Mouse (Mus musculus) heart, embryonic 15.5 days (tissue): Measurements from ENCODE around the gene Adam19. TPM values are rescaled to one million over a fixed set of nuclear protein-coding genes. Genes with fewer than 3 reads are reported as not detected.

Experiments used
- ATAC-seq: fragments of 200-750 bp; cut with Nextera tagmentation; replicated peaks from 2 replicates; pipeline ENCODE4 v1.8.0; 2017; ENCODE audit warnings: low read depth, moderate TSS enrichment; ENCODE audit not compliant: insufficient number of reproducible peaks, insufficient read depth, low FRiP score
- H3K27ac ChIP-seq: fragments of 300-500 bp; sonication (generic); 2 replicates; pipeline ENCODE4 v1.5.1; 2015; ENCODE audit warnings: mild to moderate bottlenecking, inconsistent platforms
- H3K27me3 ChIP-seq: fragments of 300-500 bp; sonication (generic); 2 replicates; pipeline ENCODE4 v1.6.1; 2015; ENCODE audit warnings: inconsistent platforms
- H3K36me3 ChIP-seq: fragments of 300-500 bp; sonication (generic); 2 replicates; pipeline ENCODE4 v1.6.1; 2015; ENCODE audit warnings: mild to moderate bottlenecking, inconsistent platforms
- H3K4me1 ChIP-seq: fragments of 300-500 bp; sonication (generic); replicated peaks from 2 replicates; pipeline ENCODE4 v1.6.1; 2015; ENCODE audit warnings: inconsistent platforms
- H3K4me2 ChIP-seq: fragments of 300-500 bp; sonication (generic); 2 replicates; pipeline ENCODE4 v1.6.1; 2015; ENCODE audit warnings: inconsistent platforms, mild to moderate bottlenecking, moderate library complexity
- H3K4me3 ChIP-seq: fragments of 300-500 bp; sonication (generic); 2 replicates; pipeline ENCODE4 v1.5.1; 2015; ENCODE audit warnings: mild to moderate bottlenecking, inconsistent platforms
- H3K9ac ChIP-seq: fragments of 300-500 bp; sonication (generic); 2 replicates; pipeline ENCODE4 v1.6.1; 2015; ENCODE audit warnings: mild to moderate bottlenecking, inconsistent platforms
- H3K9me3 ChIP-seq: fragments of 300-500 bp; sonication (generic); replicated peaks from 2 replicates; pipeline ENCODE4 v1.6.1; 2016; ENCODE audit warnings: inconsistent platforms
- WGBS: fragments of 180-500 bp; shearing (Covaris S2); methylation state at CpG from one replicate; pipeline ENCODE4 v1.1.7; 2015; ENCODE audit warnings: mixed read lengths; 5-methylcytosine and 5-hydroxymethylcytosine counted together
- polyA plus RNA-seq: library from polyadenylated mRNA; unstranded; fragments of >200 nt; fragmentation: Nextera tagmentation; extraction: Ambion mirVana; gene quantifications from 2 replicates; pipeline ENCODE4 v1.2.1, GENCODE M21; 2015

Gene Adam19
- polyA plus RNA-seq, 1 experiment from 2014 or later: 19.6 TPM

DNA sequence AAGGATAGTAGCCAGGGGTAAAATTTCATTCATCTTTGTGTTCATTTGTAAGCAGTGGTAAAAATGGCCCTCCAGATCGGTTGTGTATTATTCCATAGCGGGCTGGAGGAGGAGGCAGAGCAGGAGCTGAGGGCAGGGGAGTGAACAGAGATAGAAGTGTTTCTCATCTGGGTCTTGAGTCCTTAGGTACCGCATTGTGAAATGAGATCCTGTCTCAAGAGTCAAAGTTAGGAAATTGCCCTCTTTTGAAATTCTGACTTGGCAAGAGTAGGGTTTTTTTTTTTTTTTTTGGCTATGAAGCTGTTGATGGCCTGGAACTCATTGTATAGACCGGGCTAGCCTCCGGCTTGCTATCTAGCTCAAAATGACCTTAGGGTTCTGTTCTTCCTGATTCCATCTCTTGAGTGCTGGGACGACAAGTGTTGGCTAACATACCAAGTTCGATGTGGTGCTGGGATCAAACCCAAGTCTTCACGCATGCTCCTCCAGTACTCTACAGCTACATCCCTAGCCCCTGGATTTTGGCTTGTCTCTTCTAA lies 67.6 kb downstream of the Adam19 start:
- H3K4me1 ChIP-seq: peaks cover 10% of the 10 kb centered on the region
- H3K9ac ChIP-seq: no peak overlapping the region
- H3K27ac ChIP-seq: 0 out of 2 replicates have a peak overlapping the region, but pooled peaks have one; percentile 20
- no peaks in the 10 kb centered on the region for H3K9me3 ChIP-seq
- H3K4me2 ChIP-seq: no peak overlapping the region
- no peak for ATAC-seq
- WGBS: 85% methylated on average over 8 of the region's 8 CpGs
- H3K27me3 ChIP-seq: no peaks in the 10 kb centered on the region
- H3K4me3 ChIP-seq: no peak overlapping the region
- peaks cover 68% of the 10 kb centered on the region for H3K36me3 ChIP-seq

DNA sequence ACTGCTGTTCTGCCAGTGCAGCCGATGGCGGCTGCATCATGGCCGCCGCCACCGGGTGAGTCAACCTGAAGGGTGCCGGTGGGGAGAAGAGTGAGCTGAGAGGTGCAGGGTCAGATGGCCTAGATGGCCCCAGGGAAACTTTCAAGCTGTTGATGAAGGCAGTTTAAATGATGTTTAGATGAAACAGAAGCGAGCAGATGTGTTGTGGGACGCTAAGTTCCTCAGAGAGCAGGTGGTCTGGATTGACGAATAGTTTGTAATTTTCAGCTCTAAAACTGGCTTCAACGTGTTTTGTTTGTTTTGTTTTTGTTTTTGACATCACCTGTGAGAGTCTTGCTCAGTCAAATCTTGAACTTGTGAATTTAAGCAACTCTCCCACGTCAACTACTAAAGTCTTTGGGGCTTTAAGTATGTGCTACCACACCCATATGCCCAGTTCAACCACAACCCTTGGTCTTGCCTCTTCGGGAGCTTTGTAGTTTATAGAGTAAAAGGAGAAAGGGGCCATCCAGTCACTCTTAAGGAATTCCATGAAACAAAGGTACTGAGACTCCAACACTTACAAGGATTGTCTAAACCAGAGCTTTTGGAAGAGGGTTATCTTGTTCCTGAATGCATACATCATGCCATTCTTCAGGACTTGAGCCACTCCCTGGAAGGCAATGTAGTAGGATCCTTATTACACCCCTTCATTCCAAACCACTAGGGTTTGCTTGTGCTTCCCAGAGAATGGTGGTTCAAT lies 69.5 kb downstream of the Adam19 start:
- Histone ChIP-seq H3K4me2 (no peak overlapping the region), H3K9ac (no peak overlapping the region), H3K27ac (no peak overlapping the region), H3K27me3 (no peaks in the 10 kb centered on the region), H3K36me3 (peaks cover 63% of the 10 kb centered on the region), H3K4me1 (peaks cover 14% of the 10 kb centered on the region), H3K4me3 (no peak overlapping the region), H3K9me3 (no peaks in the 10 kb centered on the region)
- 89% methylated on average over 12 of the region's 12 CpGs for WGBS
- no peak for ATAC-seq

DNA sequence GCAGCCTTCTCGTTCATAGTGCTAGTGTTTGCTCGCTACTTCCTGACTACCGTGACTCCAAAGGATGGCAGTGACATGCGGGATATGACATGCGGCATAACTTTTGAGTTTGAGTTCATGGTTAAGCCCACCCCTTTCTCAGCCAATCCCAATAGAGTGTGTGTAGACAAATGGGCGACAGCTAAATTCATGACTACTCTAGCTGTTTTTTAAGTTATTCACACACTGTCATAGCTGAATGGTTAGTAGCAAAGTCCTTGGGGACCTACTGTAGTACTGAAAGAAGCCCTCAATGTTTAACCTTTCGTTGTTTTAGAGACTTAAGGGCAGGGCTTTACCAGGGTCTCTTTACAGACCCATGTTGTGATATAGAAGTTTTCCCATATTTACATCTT lies 70.0 kb downstream of the Adam19 start:
- WGBS: 88% methylated on average over 7 of the region's 7 CpGs
- Histone ChIP-seq H3K4me3 (no peak overlapping the region), H3K27ac (no peak overlapping the region), H3K9ac (no peak overlapping the region), H3K9me3 (no peaks in the 10 kb centered on the region), H3K36me3 (peaks cover 69% of the 10 kb centered on the region), H3K27me3 (no peaks in the 10 kb centered on the region), H3K4me2 (no peak overlapping the region), H3K4me1 (peaks cover 16% of the 10 kb centered on the region)
- ATAC-seq: no peak

DNA sequence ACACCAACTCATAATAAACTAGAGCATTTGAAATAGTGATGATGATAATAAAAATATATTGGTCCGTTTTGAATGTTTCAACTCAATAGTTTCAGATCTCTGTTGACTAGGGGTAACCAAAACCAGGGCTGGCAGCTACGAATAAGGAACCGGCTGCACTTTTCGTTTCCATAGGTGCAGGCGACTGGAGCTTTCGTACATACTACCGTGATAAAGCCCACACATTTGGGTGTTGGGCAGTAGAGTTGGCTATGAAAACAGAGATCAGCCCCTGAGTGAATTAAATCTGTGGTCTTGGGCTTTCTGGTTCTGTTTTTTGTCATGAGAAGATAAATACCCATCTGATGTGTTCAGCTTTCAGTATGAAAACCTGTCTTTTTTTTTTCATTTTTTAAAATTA lies 70.5 kb downstream of the Adam19 start:
- Histone ChIP-seq H3K4me1 (peaks cover 15% of the 10 kb centered on the region), H3K9me3 (no peaks in the 10 kb centered on the region), H3K4me3 (no peak overlapping the region), H3K27ac (no peak overlapping the region), H3K27me3 (no peaks in the 10 kb centered on the region), H3K4me2 (no peak overlapping the region), H3K36me3 (peaks cover 69% of the 10 kb centered on the region), H3K9ac (no peak overlapping the region)
- WGBS: 88% methylated on average over 7 of the region's 7 CpGs
- ATAC-seq: no peak

DNA sequence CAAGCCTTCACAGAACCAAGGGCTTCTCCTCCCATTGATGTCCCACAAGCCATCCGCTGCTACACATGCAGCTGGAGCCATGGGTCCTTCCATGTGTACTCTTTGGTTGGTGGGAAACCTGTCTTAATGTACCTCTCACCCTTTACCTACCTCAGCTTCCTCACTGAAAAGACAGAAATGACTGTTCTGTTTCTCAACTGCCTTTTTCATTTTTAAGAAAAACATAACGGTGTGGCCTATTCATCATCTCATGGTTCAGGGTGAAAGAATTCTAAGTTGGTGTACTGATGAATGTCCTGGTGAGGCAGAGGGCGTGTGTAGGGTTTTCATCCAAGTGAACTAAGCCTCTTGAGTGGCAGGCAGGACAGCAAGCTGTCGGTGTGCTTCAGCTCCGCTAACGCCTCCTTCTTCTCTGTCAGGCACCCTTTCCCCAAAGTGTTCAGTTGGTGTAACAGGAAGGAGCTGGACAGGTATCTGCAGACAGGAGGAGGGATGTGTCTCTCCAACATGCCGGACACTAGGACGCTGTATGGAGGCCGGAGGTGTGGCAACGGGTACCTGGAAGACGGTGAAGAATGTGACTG lies 71.1 kb downstream of the Adam19 start:
- 84% methylated on average over 11 of the region's 11 CpGs for WGBS
- H3K4me1 ChIP-seq: peaks cover 12% of the 10 kb centered on the region; the same call in 1 of the 2 replicates
- H3K27ac ChIP-seq: peak overlapping the region; percentile 54; the same call in 1 of the 2 replicates
- no peaks in the 10 kb centered on the region for H3K9me3 ChIP-seq
- H3K4me3 ChIP-seq: no peak overlapping the region
- peaks cover 70% of the 10 kb centered on the region for H3K36me3 ChIP-seq
- no peaks in the 10 kb centered on the region for H3K27me3 ChIP-seq
- H3K4me2 ChIP-seq: no peak overlapping the region
- no peak overlapping the region for H3K9ac ChIP-seq
- no peak for ATAC-seq

DNA sequence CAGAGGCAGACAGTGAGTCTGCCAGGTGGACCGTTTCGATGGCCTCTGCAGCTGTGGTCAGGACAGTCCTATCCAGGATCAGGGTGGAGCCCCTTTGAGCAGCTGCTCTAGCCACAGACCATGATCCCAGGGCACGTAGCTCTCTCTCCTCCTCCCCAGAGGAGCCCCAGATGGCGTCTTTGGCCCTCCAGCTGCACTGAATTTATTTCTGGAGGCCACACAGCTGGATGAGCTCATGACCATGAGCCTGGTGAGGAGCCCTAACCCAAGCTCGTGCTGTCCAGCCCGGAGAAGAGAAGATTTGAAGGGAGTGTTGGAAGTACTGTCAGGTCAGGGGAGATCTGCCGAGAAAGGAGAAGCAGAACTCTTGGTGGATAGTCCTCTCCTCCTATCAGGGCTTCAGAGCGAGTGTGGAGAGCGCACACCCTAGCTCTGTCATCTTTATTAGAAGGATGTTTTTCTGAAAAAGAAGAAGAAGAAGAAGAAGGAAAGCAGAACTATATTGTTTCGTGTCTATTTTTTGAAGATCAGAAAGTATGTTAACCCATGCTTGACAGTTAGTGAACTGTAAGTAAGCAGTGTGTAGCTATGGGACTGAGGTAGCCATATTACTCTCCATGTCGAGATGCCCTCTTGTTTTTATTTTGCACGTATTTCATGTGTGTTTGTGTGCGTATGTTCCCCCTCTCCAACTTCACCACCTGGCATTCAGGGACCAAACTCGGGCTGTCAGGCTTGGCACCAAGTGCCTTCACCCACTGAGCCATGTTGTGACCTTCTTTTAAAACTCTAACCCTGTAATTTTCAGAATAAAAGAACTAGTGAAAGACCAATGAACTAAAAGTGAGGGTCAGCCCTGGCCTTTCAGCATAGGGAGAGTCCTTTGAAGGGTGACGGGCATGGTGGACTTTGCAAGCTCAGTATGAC lies 72.1 kb downstream of the Adam19 start:
- no peak overlapping the region for H3K4me2 ChIP-seq
- no peak overlapping the region for H3K4me3 ChIP-seq
- no peaks in the 10 kb centered on the region for H3K27me3 ChIP-seq
- ATAC-seq: peak; percentile 56; the same call in 1 of the 2 replicates
- H3K4me1 ChIP-seq: peaks cover 12% of the 10 kb centered on the region; the same call in 1 of the 2 replicates
- H3K9me3 ChIP-seq: no peaks in the 10 kb centered on the region
- H3K36me3 ChIP-seq: peaks cover 68% of the 10 kb centered on the region
- 71% methylated on average over 15 of the region's 15 CpGs for WGBS
- peak overlapping the region; percentile 54 for H3K27ac ChIP-seq
- H3K9ac ChIP-seq: no peak overlapping the region

DNA sequence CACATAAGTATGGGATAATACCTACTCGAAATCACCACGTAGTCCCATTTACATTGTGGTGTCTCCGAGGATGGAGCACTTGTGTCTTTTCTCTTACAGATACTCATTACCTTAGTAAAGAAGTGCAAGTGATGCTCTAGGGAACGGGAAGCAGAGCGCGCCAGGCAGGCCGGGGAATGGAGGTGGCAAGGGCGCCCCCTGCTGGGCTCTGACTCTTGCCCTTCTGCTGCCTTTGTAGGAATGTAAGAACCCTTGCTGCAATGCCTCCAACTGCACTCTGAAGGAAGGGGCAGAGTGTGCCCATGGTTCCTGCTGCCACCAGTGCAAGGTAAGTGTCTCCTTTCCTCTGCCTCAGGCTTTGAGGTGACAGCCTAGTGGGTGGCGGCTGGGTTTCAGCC lies 72.8 kb downstream of the Adam19 start:
- WGBS: 63% methylated on average over 9 of the region's 9 CpGs
- H3K36me3 ChIP-seq: peaks cover 66% of the 10 kb centered on the region
- ATAC-seq: no peak

DNA sequence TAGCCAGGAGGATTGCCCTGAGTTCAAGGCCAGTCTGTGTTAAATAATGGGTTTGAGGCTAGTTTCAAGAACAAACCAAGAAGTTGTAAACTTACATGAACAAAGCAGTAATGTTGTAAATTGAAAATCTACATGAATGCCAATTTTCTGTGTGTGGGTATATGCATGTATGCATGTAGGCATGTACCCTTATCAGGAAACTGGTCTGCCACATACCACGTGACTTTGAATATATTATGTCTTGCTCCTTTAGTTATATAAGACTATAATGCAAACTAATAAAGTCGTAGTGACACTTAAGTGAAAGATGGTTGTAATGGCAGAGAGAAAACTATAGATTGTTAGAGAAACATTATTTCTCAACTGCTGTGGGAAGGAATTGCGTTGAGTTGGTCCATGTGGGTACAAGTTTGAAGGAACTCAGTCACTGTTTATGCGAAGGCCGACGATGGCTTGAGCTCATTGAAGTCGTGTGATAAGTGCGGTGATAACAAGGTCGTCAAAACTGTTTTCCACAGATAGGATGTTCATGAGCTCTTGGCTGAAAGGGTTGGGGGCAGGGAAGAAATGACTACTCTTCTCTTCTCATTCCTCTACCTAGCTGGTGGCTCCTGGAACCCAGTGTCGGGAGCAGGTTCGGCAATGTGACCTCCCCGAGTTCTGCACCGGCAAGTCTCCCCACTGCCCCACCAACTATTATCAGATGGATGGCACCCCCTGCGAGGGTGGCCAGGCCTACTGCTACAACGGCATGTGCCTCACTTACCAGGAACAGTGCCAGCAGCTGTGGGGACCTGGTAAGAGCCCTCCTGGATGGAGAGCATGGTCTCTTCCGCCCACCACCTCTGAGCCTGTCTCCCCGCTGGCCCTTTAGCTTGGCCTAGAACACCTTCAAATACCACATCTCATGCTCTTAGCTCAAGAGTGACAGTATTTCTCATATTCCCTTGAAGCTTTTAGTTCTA lies 75.5 kb downstream of the Adam19 start:
- Histone ChIP-seq H3K9me3 (no peaks in the 10 kb centered on the region), H3K4me3 (no peak overlapping the region), H3K27ac (no peak overlapping the region), H3K27me3 (no peaks in the 10 kb centered on the region), H3K4me1 (peaks cover 12% of the 10 kb centered on the region; the same call in 1 of the 2 replicates), H3K4me2 (no peak overlapping the region), H3K9ac (no peak overlapping the region), H3K36me3 (peaks cover 73% of the 10 kb centered on the region)
- 68% methylated on average over 17 of the region's 17 CpGs for WGBS
- no peak for ATAC-seq

More for the DNA sequence above, 72.8 kb downstream of the Adam19 start:
- Histone ChIP-seq H3K9me3 (no peaks in the 10 kb centered on the region), H3K4me2 (no peak overlapping the region), H3K9ac (no peak overlapping the region), H3K4me1 (peaks cover 12% of the 10 kb centered on the region; the same call in 1 of the 2 replicates), H3K4me3 (no peak overlapping the region), H3K27me3 (no peaks in the 10 kb centered on the region), H3K27ac (no peak overlapping the region)

DNA sequence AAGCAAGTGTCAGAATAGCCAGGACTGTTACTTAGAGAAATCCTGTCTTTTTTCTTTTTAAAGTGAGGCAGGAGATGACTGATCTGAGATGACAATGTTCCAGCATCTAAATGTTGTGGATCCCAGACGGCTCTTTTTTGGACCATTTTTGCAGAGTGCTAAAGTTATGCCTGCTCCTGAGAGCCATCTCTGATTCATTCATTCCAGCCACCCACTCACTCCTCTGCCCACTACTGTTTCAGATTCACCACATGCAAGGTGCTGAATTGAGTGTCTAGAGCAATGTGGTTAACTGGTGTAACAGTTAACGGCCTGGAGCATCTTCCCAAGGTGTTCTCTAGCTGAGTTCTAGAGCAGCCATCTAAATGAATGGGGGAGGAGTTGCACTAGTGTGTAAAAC lies 79.1 kb downstream of the Adam19 start:
- Histone ChIP-seq H3K9me3 (no peaks in the 10 kb centered on the region), H3K4me3 (no peak overlapping the region), H3K4me1 (0 out of 2 replicates have a peak, but pooled peaks cover 5% of the 10 kb centered on the region), H3K27ac (no peak overlapping the region), H3K36me3 (peaks cover 78% of the 10 kb centered on the region), H3K4me2 (no peak overlapping the region), H3K9ac (no peak overlapping the region), H3K27me3 (no peaks in the 10 kb centered on the region)
- ATAC-seq: no peak
- 81% methylated on average over 2 of the region's 2 CpGs for WGBS

DNA sequence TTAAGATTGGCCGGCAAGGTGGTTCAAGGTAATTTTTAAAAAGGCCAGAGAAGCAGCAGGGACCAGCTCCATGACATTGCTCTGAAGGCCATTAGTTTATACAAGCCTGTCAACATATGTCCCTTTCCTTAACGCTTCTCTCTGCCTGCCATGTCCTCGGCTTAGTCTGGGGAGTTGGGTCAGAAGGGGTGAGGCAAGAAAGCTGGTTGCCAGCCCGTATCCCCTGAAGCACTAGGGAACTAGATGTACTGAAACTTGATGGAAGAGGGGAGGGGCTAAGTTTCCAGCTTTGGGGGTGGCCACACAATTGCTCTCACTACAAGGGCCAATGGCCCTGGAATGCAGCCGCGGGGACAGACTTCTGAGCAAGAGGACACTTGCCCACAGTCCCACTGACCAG lies 87.5 kb downstream of the Adam19 start:
- no peaks in the 10 kb centered on the region for H3K4me1 ChIP-seq
- WGBS: 76% methylated on average over 6 of the region's 6 CpGs
- H3K9ac ChIP-seq: no peak overlapping the region

More for the DNA sequence above, 87.5 kb downstream of the Adam19 start:
- H3K4me2 ChIP-seq: no peak overlapping the region
- H3K4me3 ChIP-seq: no peak overlapping the region
- no peak for ATAC-seq
- no peaks in the 10 kb centered on the region for H3K27me3 ChIP-seq
- peaks cover 76% of the 10 kb centered on the region for H3K36me3 ChIP-seq
- no peaks in the 10 kb centered on the region for H3K9me3 ChIP-seq
- no peak overlapping the region for H3K27ac ChIP-seq
